Mouse (Mus musculus) olfactory bulb, adult 2 months (tissue): ENCODE data around the gene Dag1. TPM values are rescaled to one million over a fixed set of nuclear protein-coding genes. Genes with fewer than 3 reads are reported as not detected.
"Not testable (repeated sequence)": the region's sequence is repeated elsewhere in the genome, so short reads cannot be mapped to it uniquely, and the experiment has no call there.

ENCODE experiments used
- H3K27ac ChIP-seq: fragments of 200-500 bp; 2 replicates; pipeline ENCODE4 v1.5.1; 2012; ENCODE audit warnings: low read depth, low read length; ENCODE audit not compliant: insufficient read depth
- H3K4me1 ChIP-seq: fragments of 200-500 bp; 2 replicates; pipeline ENCODE4 v1.6.1; 2012; ENCODE audit warnings: low read length; ENCODE audit not compliant: control insufficient read depth, insufficient read depth
- H3K4me3 ChIP-seq: fragments of 200-500 bp; 2 replicates; pipeline ENCODE4 v1.5.1; 2012; ENCODE audit warnings: mild to moderate bottlenecking, low read depth, low read length, moderate library complexity; ENCODE audit not compliant: insufficient read depth
- CTCF ChIP-seq: fragments of 200-500 bp; IDR thresholded peaks from 2 replicates; pipeline ENCODE4 v1.5.1; 2012; ENCODE audit warnings: low read depth, mild to moderate bottlenecking, low read length, moderate library complexity; ENCODE audit not compliant: insufficient read depth
- POLR2A ChIP-seq: fragments of 200-500 bp; IDR thresholded peaks from 2 replicates; pipeline ENCODE4 v1.6.1; 2012; ENCODE audit warnings: mild to moderate bottlenecking, low read depth, low read length, moderate library complexity; ENCODE audit not compliant: insufficient read depth
- WGBS: fragments of 180-500 bp; shearing (Covaris S2); methylation state at CpG from one replicate; pipeline ENCODE4 v1.1.7; 2018; 5-methylcytosine and 5-hydroxymethylcytosine counted together
- polyA plus RNA-seq: library from polyadenylated mRNA; stranded (reverse); fragments of >200 nt; gene quantifications from 2 replicates; pipeline ENCODE4 v1.2.4, GENCODE M21; 2012; ENCODE audit warnings: low replicate concordance; ENCODE audit not compliant: missing spikeins, insufficient read depth, insufficient read length

Gene Dag1
- polyA plus RNA-seq, 1 experiment, result not detected

- H3K4me1 ChIP-seq, result 0 out of 2 replicates have a peak, but pooled peaks cover 6% of the 10 kb centered on the region
- TF ChIP-seq POLR2A (no peak), CTCF (no peak)
- 29% methylated on average over 18 of the region's 18 CpGs for WGBS
- H3K4me3 ChIP-seq, result peak within 1 kb of the TSS; percentile 30
- H3K27ac ChIP-seq, result no peak within 1 kb of the TSS
Measured at GRCm38 (mm10) chr9:108296453-108297355, 32.9 kb upstream of the Dag1 start, which contains the start of gene Amt. Amt (plus strand) TSS chr9:108296853.

GRCm38 (mm10) chr9:108290773-108291172 lies 27.0 kb upstream of the Dag1 start:
- H3K27ac ChIP-seq, result no peak overlapping the region
- H3K4me1 ChIP-seq, result no peaks in the 10 kb centered on the region
- no peak for TF ChIP-seq CTCF
- no peak for TF ChIP-seq POLR2A
- 16% methylated on average over 6 of the region's 6 CpGs for WGBS
- peak overlapping the region; percentile 58 for H3K4me3 ChIP-seq

GRCm38 (mm10) chr9:108290016-108290750 lies 26.4 kb upstream of the Dag1 start, which contains the start of gene Nicn1:
Nicn1 (plus strand) TSS chr9:108290429.
- Histone ChIP-seq H3K4me1 (no peaks in the 10 kb centered on the region), H3K27ac (peak within 1 kb of the TSS; percentile 32; the same call in 1 of the 2 replicates), H3K4me3 (peak within 1 kb of the TSS; percentile 58)
- under 1% methylated on average over 32 of the region's 32 CpGs for WGBS
- TF ChIP-seq POLR2A (peak; percentile 66), CTCF (no peak)

- no peak overlapping the region for H3K27ac ChIP-seq
- no peak for TF ChIP-seq POLR2A
- no peak for TF ChIP-seq CTCF
- WGBS, result 65% methylated on average over 2 of the region's 2 CpGs
- H3K4me1 ChIP-seq, result no peaks in the 10 kb centered on the region
- H3K4me3 ChIP-seq, result no peak overlapping the region
Measured at GRCm38 (mm10) chr9:108289347-108289746, 25.6 kb upstream of the Dag1 start.

- not testable (repeated sequence) for H3K4me3 ChIP-seq, H3K4me1 ChIP-seq, H3K27ac ChIP-seq
- WGBS, result 74% methylated on average over 6 of the region's 6 CpGs
Measured at GRCm38 (mm10) chr9:108287526-108288238, 23.9 kb upstream of the Dag1 start.

GRCm38 (mm10) chr9:108284410-108284809 lies 20.7 kb upstream of the Dag1 start:
- Histone ChIP-seq H3K27ac (no peak overlapping the region), H3K4me1 (0 out of 2 replicates have a peak, but pooled peaks cover 2% of the 10 kb centered on the region), H3K4me3 (no peak overlapping the region)
- WGBS, result 11% methylated on average over 6 of the region's 6 CpGs
- no peak for TF ChIP-seq POLR2A
- TF ChIP-seq CTCF, result no peak

- Histone ChIP-seq H3K27ac (no peak overlapping the region), H3K4me1 (0 out of 2 replicates have a peak, but pooled peaks cover 2% of the 10 kb centered on the region), H3K4me3 (no peak overlapping the region)
- TF ChIP-seq CTCF (no peak), POLR2A (no peak)
- 24% methylated on average over 8 of the region's 8 CpGs for WGBS
Measured at GRCm38 (mm10) chr9:108280071-108280828, 16.5 kb upstream of the Dag1 start.
